Mouse (Mus musculus): ENCODE data around the gene 1700019D03Rik. TPM values are rescaled to one million over a fixed set of nuclear protein-coding genes. Genes with fewer than 3 reads are reported as not detected.

Gene 1700019D03Rik
- polyA plus RNA-seq, 1 experiment from 2014 or later, result 8.0 TPM

DNA sequence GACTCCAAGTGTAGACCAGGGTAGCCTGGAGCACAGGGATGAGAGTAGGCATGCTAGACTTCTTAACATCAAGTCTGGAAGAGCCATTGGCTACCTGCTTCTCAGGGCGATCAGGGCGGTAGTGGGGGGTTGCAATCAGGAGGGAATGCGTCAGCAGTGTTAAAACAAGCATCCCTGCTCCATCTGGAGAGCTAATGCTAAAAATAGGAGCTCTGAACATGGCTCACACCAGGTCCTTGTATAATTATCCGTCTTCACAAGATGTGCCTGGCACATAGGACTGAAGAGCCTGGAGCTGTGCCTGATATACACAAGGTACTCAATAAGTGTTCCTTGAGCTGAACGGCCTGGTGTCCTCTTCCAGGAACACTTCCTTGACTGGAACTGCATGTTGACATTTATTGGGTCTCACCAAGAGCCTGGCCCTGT, 17.5 kb upstream of the 1700019D03Rik start:
- Histone ChIP-seq H3K27me3 (ENCODE audit: control insufficient read depth, insufficient read depth, low read length) (no peaks in the 10 kb centered on the region), H3K36me3 (ENCODE audit: control insufficient read depth, insufficient read depth, low read length) (no peaks in the 10 kb centered on the region), H3K27ac (ENCODE audit: low read depth, low read length) (no peak overlapping the region), H3K4me3 (ENCODE audit: low read length) (no peak overlapping the region), H3K4me2 (replicated peaks; ENCODE audit: low read depth, low read length) (no peak overlapping the region), H3K4me1 (ENCODE audit: control insufficient read depth, insufficient read depth, low read length) (no peaks in the 10 kb centered on the region), H3K9ac (ENCODE audit: low read depth, low read length) (no peak overlapping the region), H3K9me3 (ENCODE audit: control insufficient read depth, low read length) (no peaks in the 10 kb centered on the region)
- 90% methylated on average over 5 of the region's 5 CpGs for WGBS
- ATAC-seq (ENCODE audit: low FRiP score, low TSS enrichment), result no peak

DNA sequence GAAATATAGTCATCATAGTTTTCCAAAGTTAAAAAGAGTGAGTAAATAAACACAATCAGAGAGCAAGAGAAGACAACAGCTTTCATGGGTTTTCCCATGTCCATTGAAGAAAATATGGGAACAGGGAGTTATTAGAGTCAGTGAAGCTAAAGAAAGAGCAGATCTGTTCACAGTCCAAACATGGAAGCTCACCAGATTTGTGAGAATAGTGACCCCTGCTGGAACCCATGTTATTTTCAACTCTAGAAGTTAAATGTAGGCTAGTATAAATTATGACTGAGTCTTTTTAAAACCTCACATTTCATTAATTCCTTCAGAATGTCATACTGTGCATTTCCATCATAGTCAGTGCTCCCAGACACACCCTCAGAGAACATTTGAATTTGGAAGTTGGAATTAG, 12.6 kb upstream of the 1700019D03Rik start:
- ATAC-seq (ENCODE audit: low FRiP score, low TSS enrichment), result no peak
- Histone ChIP-seq H3K9me3 (ENCODE audit: control insufficient read depth, low read length) (no peaks in the 10 kb centered on the region), H3K4me3 (ENCODE audit: low read length) (no peak overlapping the region), H3K27me3 (ENCODE audit: control insufficient read depth, insufficient read depth, low read length) (no peaks in the 10 kb centered on the region), H3K4me1 (ENCODE audit: control insufficient read depth, insufficient read depth, low read length) (no peaks in the 10 kb centered on the region), H3K36me3 (ENCODE audit: control insufficient read depth, insufficient read depth, low read length) (no peaks in the 10 kb centered on the region), H3K9ac (ENCODE audit: low read depth, low read length) (no peak overlapping the region), H3K4me2 (replicated peaks; ENCODE audit: low read depth, low read length) (no peak overlapping the region), H3K27ac (ENCODE audit: low read depth, low read length) (no peak overlapping the region)

- Histone ChIP-seq H3K9ac (ENCODE audit: low read depth, low read length) (no peak overlapping the region), H3K4me1 (ENCODE audit: control insufficient read depth, insufficient read depth, low read length) (no peaks in the 10 kb centered on the region), H3K9me3 (ENCODE audit: control insufficient read depth, low read length) (no peaks in the 10 kb centered on the region), H3K4me3 (ENCODE audit: low read length) (no peak overlapping the region), H3K27me3 (ENCODE audit: control insufficient read depth, insufficient read depth, low read length) (no peaks in the 10 kb centered on the region), H3K36me3 (ENCODE audit: control insufficient read depth, insufficient read depth, low read length) (no peaks in the 10 kb centered on the region), H3K27ac (ENCODE audit: low read depth, low read length) (no peak overlapping the region), H3K4me2 (replicated peaks; ENCODE audit: low read depth, low read length) (no peak overlapping the region)
- WGBS, result 68% methylated on average over 3 of the region's 3 CpGs
- ATAC-seq (ENCODE audit: low FRiP score, low TSS enrichment), result no peak
These were observed 1.1 kb downstream of the 1700019D03Rik start for GRCm38 (mm10) chr1:53018746-53019505.

DNA sequence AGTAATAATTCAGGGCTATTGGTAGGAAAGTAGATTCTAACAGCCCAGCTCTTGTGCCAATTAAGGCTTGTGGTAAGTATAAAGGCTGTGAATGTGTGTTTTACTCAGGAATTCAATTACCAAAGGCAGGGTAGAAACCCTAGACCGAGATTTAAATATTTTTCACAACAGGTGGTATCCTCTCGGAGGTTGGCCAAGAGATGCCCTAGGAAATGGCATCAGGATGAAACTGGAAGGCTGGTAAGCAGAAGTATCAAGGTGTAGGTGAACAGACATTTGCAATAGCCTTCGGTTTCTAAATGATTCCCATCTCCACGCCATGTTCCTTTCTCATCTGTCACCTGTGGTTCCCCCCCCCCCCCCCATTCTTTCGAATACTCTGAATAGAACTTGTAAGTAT, 4.4 kb downstream of the 1700019D03Rik start:
- no peaks in the 10 kb centered on the region for H3K9me3 ChIP-seq (ENCODE audit: control insufficient read depth, low read length)
- H3K27me3 ChIP-seq (ENCODE audit: control insufficient read depth, insufficient read depth, low read length), result no peaks in the 10 kb centered on the region
- ATAC-seq (ENCODE audit: low FRiP score, low TSS enrichment), result no peak
- H3K36me3 ChIP-seq (ENCODE audit: control insufficient read depth, insufficient read depth, low read length), result no peaks in the 10 kb centered on the region
- H3K4me3 ChIP-seq (ENCODE audit: low read length), result no peak overlapping the region
- no peak overlapping the region for H3K4me2 ChIP-seq (replicated peaks; ENCODE audit: low read depth, low read length)
- no peaks in the 10 kb centered on the region for H3K4me1 ChIP-seq (ENCODE audit: control insufficient read depth, insufficient read depth, low read length)
- H3K27ac ChIP-seq (ENCODE audit: low read depth, low read length), result no peak overlapping the region
- H3K9ac ChIP-seq (ENCODE audit: low read depth, low read length), result no peak overlapping the region
- 80% methylated on average over 5 of the region's 5 CpGs for WGBS

DNA sequence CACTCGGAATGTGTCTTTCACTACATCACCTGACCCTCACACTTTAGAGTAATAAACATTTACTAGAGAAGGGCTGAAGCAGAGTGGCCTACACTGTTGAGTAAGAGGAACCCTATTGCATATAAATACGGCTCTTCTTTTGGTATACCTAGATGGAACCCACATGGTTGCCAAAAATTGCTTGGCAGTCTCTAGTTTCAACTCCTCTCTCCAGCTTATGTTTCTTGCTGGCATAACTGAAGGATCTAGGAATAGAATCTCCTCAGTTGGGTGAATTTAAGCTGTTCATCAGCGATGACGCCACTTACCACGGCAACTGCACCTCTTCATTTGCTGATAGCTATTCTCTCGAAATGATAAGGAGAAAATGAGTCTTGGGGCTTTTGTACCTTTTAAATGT, 5.3 kb downstream of the 1700019D03Rik start:
- Histone ChIP-seq H3K9ac (ENCODE audit: low read depth, low read length) (no peak overlapping the region), H3K4me1 (ENCODE audit: control insufficient read depth, insufficient read depth, low read length) (no peaks in the 10 kb centered on the region), H3K27me3 (ENCODE audit: control insufficient read depth, insufficient read depth, low read length) (no peaks in the 10 kb centered on the region), H3K4me3 (ENCODE audit: low read length) (no peak overlapping the region), H3K9me3 (ENCODE audit: control insufficient read depth, low read length) (no peaks in the 10 kb centered on the region), H3K4me2 (replicated peaks; ENCODE audit: low read depth, low read length) (no peak overlapping the region), H3K36me3 (ENCODE audit: control insufficient read depth, insufficient read depth, low read length) (no peaks in the 10 kb centered on the region), H3K27ac (ENCODE audit: low read depth, low read length) (no peak overlapping the region)
- WGBS, result 85% methylated on average over 6 of the region's 6 CpGs
- no peak for ATAC-seq (ENCODE audit: low FRiP score, low TSS enrichment)

DNA sequence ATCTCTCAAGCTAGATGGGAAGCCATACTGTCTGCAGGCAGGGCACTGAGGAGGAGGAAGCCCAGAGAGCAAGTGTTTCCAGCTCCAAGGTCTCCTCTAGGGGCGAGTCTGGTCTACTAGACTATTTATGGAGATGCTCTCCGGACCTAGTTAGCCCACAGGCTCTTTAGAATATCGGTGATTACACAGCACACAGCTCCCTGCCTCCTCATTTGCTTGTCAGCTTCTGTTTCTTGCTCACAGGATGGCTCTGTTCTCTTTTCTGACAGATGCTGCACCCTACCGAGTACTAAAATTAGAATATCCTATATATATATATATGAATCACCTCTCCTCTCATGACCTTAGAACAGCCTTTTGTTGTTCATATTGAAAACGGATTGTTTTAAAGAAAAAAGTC, 33.3 kb downstream of the 1700019D03Rik start:
- WGBS, result 78% methylated on average over 5 of the region's 5 CpGs
- Histone ChIP-seq H3K9ac (ENCODE audit: low read depth, low read length) (no peak overlapping the region), H3K27me3 (ENCODE audit: control insufficient read depth, insufficient read depth, low read length) (no peaks in the 10 kb centered on the region), H3K4me1 (ENCODE audit: control insufficient read depth, insufficient read depth, low read length) (no peaks in the 10 kb centered on the region), H3K4me3 (ENCODE audit: low read length) (no peak overlapping the region), H3K27ac (ENCODE audit: low read depth, low read length) (no peak overlapping the region), H3K36me3 (ENCODE audit: control insufficient read depth, insufficient read depth, low read length) (no peaks in the 10 kb centered on the region), H3K4me2 (replicated peaks; ENCODE audit: low read depth, low read length) (no peak overlapping the region), H3K9me3 (ENCODE audit: control insufficient read depth, low read length) (no peaks in the 10 kb centered on the region)
- ATAC-seq (ENCODE audit: low FRiP score, low TSS enrichment), result no peak

DNA sequence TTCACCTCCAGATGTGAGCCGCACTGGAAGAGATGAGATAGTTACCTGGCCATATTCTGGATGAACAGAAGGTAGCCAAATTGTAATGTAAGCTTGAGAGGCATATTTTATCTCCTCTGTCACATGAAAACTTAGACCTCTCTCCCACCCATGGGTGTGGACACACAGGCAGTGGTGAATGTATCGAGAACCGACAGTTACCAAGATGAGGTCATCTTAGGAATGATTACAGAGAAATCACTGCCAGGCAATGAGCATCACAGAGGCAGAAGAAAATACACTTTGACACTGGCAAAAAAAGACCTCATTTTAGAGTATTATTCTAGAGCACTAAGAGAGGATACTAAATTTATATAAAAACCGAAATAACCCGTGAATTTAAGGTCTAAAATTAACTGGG, 46.8 kb downstream of the 1700019D03Rik start:
- WGBS, result 66% methylated on average over 5 of the region's 5 CpGs
- Histone ChIP-seq H3K9ac (ENCODE audit: low read depth, low read length) (no peak overlapping the region), H3K4me3 (ENCODE audit: low read length) (no peak overlapping the region), H3K36me3 (ENCODE audit: control insufficient read depth, insufficient read depth, low read length) (no peaks in the 10 kb centered on the region), H3K9me3 (ENCODE audit: control insufficient read depth, low read length) (no peaks in the 10 kb centered on the region), H3K4me1 (ENCODE audit: control insufficient read depth, insufficient read depth, low read length) (no peaks in the 10 kb centered on the region), H3K27me3 (ENCODE audit: control insufficient read depth, insufficient read depth, low read length) (no peaks in the 10 kb centered on the region), H3K4me2 (replicated peaks; ENCODE audit: low read depth, low read length) (no peak overlapping the region), H3K27ac (ENCODE audit: low read depth, low read length) (no peak overlapping the region)
- ATAC-seq (ENCODE audit: low FRiP score, low TSS enrichment), result no peak

DNA sequence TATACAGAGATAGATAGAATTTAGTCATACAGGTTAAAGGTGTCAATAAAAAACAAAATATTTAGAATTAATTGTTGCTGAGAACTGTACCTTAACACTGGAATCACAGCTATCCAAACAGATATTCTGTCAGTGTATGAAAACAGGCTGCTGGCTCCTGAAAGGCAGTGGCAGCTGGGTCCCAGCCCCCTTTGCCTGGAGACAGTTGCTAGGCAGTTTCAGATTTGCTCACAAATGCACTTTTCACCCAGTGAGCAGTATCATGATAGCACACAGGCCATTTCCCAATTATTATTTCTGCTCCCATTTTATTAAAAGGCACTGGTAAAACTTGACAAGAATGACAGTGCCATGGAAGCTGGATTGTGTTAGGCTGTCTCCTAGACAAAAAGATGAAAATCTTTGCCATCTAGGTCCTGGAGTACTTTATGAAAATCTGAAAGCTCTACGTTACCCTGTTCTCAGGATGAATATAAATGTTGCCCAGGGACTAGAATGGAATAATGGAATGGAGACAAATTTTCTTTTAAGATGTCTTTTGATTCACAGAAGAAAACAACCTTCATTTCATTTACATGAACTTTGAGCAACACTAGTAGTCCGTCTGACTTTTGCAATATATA, 48.0 kb downstream of the 1700019D03Rik start:
- WGBS, result 82% methylated on average over 2 of the region's 2 CpGs
- no peak for ATAC-seq (ENCODE audit: low FRiP score, low TSS enrichment)

GRCm38 (mm10) chr1:52964581-52964980, 55.4 kb downstream of the 1700019D03Rik start:
- no peaks in the 10 kb centered on the region for H3K36me3 ChIP-seq (ENCODE audit: control insufficient read depth, insufficient read depth, low read length)
- no peak overlapping the region for H3K27ac ChIP-seq (ENCODE audit: low read depth, low read length)
- no peaks in the 10 kb centered on the region for H3K9me3 ChIP-seq (ENCODE audit: control insufficient read depth, low read length)
- no peaks in the 10 kb centered on the region for H3K27me3 ChIP-seq (ENCODE audit: control insufficient read depth, insufficient read depth, low read length)
- WGBS, result 76% methylated on average over 8 of the region's 8 CpGs
- no peak overlapping the region for H3K4me2 ChIP-seq (replicated peaks; ENCODE audit: low read depth, low read length)
- H3K4me3 ChIP-seq (ENCODE audit: low read length), result no peak overlapping the region
- no peaks in the 10 kb centered on the region for H3K4me1 ChIP-seq (ENCODE audit: control insufficient read depth, insufficient read depth, low read length)
- ATAC-seq (ENCODE audit: low FRiP score, low TSS enrichment), result no peak
- no peak overlapping the region for H3K9ac ChIP-seq (ENCODE audit: low read depth, low read length)

More for the DNA sequence above, 48.0 kb downstream of the 1700019D03Rik start:
- no peak overlapping the region for H3K9ac ChIP-seq (ENCODE audit: low read depth, low read length)
- no peak overlapping the region for H3K4me2 ChIP-seq (replicated peaks; ENCODE audit: low read depth, low read length)
- H3K4me3 ChIP-seq (ENCODE audit: low read length), result no peak overlapping the region
- H3K27me3 ChIP-seq (ENCODE audit: control insufficient read depth, insufficient read depth, low read length), result no peaks in the 10 kb centered on the region
- no peaks in the 10 kb centered on the region for H3K9me3 ChIP-seq (ENCODE audit: control insufficient read depth, low read length)
- H3K36me3 ChIP-seq (ENCODE audit: control insufficient read depth, insufficient read depth, low read length), result no peaks in the 10 kb centered on the region
- no peak overlapping the region for H3K27ac ChIP-seq (ENCODE audit: low read depth, low read length)
- no peaks in the 10 kb centered on the region for H3K4me1 ChIP-seq (ENCODE audit: control insufficient read depth, insufficient read depth, low read length)
